ENCODE assay signal across 13 mouse cellular contexts in genomic region chr9:84318811-84319210, GRCm38 (mm10).
"Had no signal": no experiment of that assay in that cellular context is flagged by ENCODE, and none has a peak within 500 bp of the region (broad histone marks: within the 10 kb centered on the region; RNA-seq: fewer than 3 reads in every experiment).

No protein-coding gene starts in this region.

- H3K4me2 ChIP-seq: limb, embryonic 12.5 days; liver, embryonic 13.5 days; stomach, embryonic 15.5 days had no signal

- H3K4me1 ChIP-seq: limb, embryonic 12.5 days; liver, embryonic 13.5 days; stomach, embryonic 15.5 days had no signal

- H3K27me3 ChIP-seq: limb, embryonic 12.5 days; liver, embryonic 13.5 days; stomach, embryonic 15.5 days had no signal

- DNase-seq: kidney, adult 18-20 months; kidney, postnatal 10 days; kidney, postnatal 4 days; liver; liver, embryonic 13.5 days; liver, postnatal 0 days; lung, postnatal 36 days; right cerebral cortex, postnatal 14 days; thymus, adult 2 months; thymus, postnatal 25 days had no signal

- H3K9me3 ChIP-seq: limb, embryonic 12.5 days; liver, embryonic 13.5 days; stomach, embryonic 15.5 days had no signal

- H3K4me3 ChIP-seq: layer of hippocampus, adult 2 months; limb, embryonic 12.5 days; liver, embryonic 13.5 days; stomach, embryonic 15.5 days had no signal

- H3K9ac ChIP-seq: limb, embryonic 12.5 days; liver, embryonic 13.5 days; liver, postnatal 0 days; stomach, embryonic 15.5 days had no signal

- H3K27ac ChIP-seq: layer of hippocampus, adult 2 months; limb, embryonic 12.5 days; liver, embryonic 13.5 days; stomach, embryonic 15.5 days had no signal

- ATAC-seq: liver, postnatal 0 days had no signal

- H3K36me3 ChIP-seq: limb, embryonic 12.5 days; liver, embryonic 13.5 days; stomach, embryonic 15.5 days had no signal
